Mouse (Mus musculus): ENCODE data around the gene Ift122. TPM values are rescaled to one million over a fixed set of nuclear protein-coding genes. Genes with fewer than 3 reads are reported as not detected.

The Ift122 gene
- polyA plus RNA-seq, 1 experiment from 2014 or later: 28.7 TPM

GRCm38 (mm10) chr6:115935544-115935943 is 82.3 kb downstream of the Ift122 start:
- H3K27me3 ChIP-seq (replicated peaks): no peaks in the 10 kb centered on the region
- no peak for ATAC-seq (ENCODE audit: low FRiP score, low read depth)
- no peak overlapping the region for H3K4me3 ChIP-seq
- H3K36me3 ChIP-seq: no peaks in the 10 kb centered on the region
- H3K4me2 ChIP-seq (replicated peaks): no peak overlapping the region
- H3K4me1 ChIP-seq: peaks cover 3% of the 10 kb centered on the region; the same call in 1 of the 2 replicates
- no peak overlapping the region for H3K27ac ChIP-seq
- no peak overlapping the region for H3K9ac ChIP-seq
- H3K9me3 ChIP-seq: 0 out of 2 replicates have a peak, but pooled peaks cover 6% of the 10 kb centered on the region
- 86% methylated on average over 8 of the region's 8 CpGs for WGBS

- no peaks in the 10 kb centered on the region for H3K36me3 ChIP-seq
- 94% methylated on average over 2 of the region's 2 CpGs for WGBS
- ATAC-seq (ENCODE audit: low FRiP score, low read depth): no peak
Measured at GRCm38 (mm10) chr6:115938011-115938410, 84.7 kb downstream of the Ift122 start.

GRCm38 (mm10) chr6:115938798-115939197 is 85.5 kb downstream of the Ift122 start:
- Histone ChIP-seq H3K27me3 (replicated peaks) (no peaks in the 10 kb centered on the region), H3K9me3 (0 out of 2 replicates have a peak, but pooled peaks cover 6% of the 10 kb centered on the region), H3K36me3 (no peaks in the 10 kb centered on the region), H3K4me1 (no peaks in the 10 kb centered on the region; the same call in 1 of the 2 replicates), H3K9ac (no peak overlapping the region), H3K27ac (no peak overlapping the region), H3K4me3 (no peak overlapping the region), H3K4me2 (replicated peaks) (no peak overlapping the region)
- no peak for ATAC-seq (ENCODE audit: low FRiP score, low read depth)
- WGBS: 75% methylated on average over 1 of the region's 1 CpGs

More at GRCm38 (mm10) chr6:115938011-115938410, 84.7 kb downstream of the Ift122 start:
- no peaks in the 10 kb centered on the region; the same call in 1 of the 2 replicates for H3K4me1 ChIP-seq
- 0 out of 2 replicates have a peak, but pooled peaks cover 6% of the 10 kb centered on the region for H3K9me3 ChIP-seq
- H3K27me3 ChIP-seq (replicated peaks): no peaks in the 10 kb centered on the region
- H3K27ac ChIP-seq: no peak overlapping the region
- H3K9ac ChIP-seq: no peak overlapping the region
- no peak overlapping the region for H3K4me3 ChIP-seq
- H3K4me2 ChIP-seq (replicated peaks): no peak overlapping the region

- no peak overlapping the region for H3K4me3 ChIP-seq
- no peak overlapping the region for H3K9ac ChIP-seq
- WGBS: 97% methylated on average over 1 of the region's 1 CpGs
- H3K36me3 ChIP-seq: no peaks in the 10 kb centered on the region
- no peak overlapping the region for H3K4me2 ChIP-seq (replicated peaks)
- no peaks in the 10 kb centered on the region; the same call in 1 of the 2 replicates for H3K4me1 ChIP-seq
- no peak for ATAC-seq (ENCODE audit: low FRiP score, low read depth)
- no peaks in the 10 kb centered on the region for H3K27me3 ChIP-seq (replicated peaks)
- no peak overlapping the region for H3K27ac ChIP-seq
- 0 out of 2 replicates have a peak, but pooled peaks cover 6% of the 10 kb centered on the region for H3K9me3 ChIP-seq
Measured at GRCm38 (mm10) chr6:115940603-115941002, 87.3 kb downstream of the Ift122 start.

- H3K9ac ChIP-seq: no peak overlapping the region
- H3K4me2 ChIP-seq (replicated peaks): no peak overlapping the region
- WGBS: 9% methylated on average over 5 of the region's 12 CpGs
- no peaks in the 10 kb centered on the region for H3K27me3 ChIP-seq (replicated peaks)
- H3K4me3 ChIP-seq: no peak overlapping the region
- H3K9me3 ChIP-seq: 0 out of 2 replicates have a peak, but pooled peaks cover 6% of the 10 kb centered on the region
- ATAC-seq (ENCODE audit: low FRiP score, low read depth): no peak
- no peaks in the 10 kb centered on the region; the same call in 1 of the 2 replicates for H3K4me1 ChIP-seq
- H3K36me3 ChIP-seq: no peaks in the 10 kb centered on the region
- H3K27ac ChIP-seq: no peak overlapping the region
Measured at GRCm38 (mm10) chr6:115941128-115941527, 87.9 kb downstream of the Ift122 start.

- H3K4me3 ChIP-seq: no peak overlapping the region
- no peak overlapping the region for H3K4me2 ChIP-seq (replicated peaks)
- no peak overlapping the region for H3K9ac ChIP-seq
- no peaks in the 10 kb centered on the region for H3K9me3 ChIP-seq
- no peak for ATAC-seq (ENCODE audit: low FRiP score, low read depth)
- no peaks in the 10 kb centered on the region; the same call in 1 of the 2 replicates for H3K4me1 ChIP-seq
- no peak overlapping the region for H3K27ac ChIP-seq
- WGBS: 80% methylated on average over 9 of the region's 9 CpGs
- no peaks in the 10 kb centered on the region for H3K36me3 ChIP-seq
- H3K27me3 ChIP-seq (replicated peaks): no peaks in the 10 kb centered on the region
Measured at GRCm38 (mm10) chr6:115943498-115944427, 90.5 kb downstream of the Ift122 start.

- ATAC-seq (ENCODE audit: low FRiP score, low read depth): no peak
- 78% methylated on average over 5 of the region's 5 CpGs for WGBS
Measured at GRCm38 (mm10) chr6:115944638-115945037, 91.4 kb downstream of the Ift122 start, which contains the start of gene H1foo. Gene H1foo, plus strand, starts transcription at chr6:115944938.

GRCm38 (mm10) chr6:115945633-115946032 is 92.4 kb downstream of the Ift122 start:
- no peak overlapping the region for H3K4me3 ChIP-seq
- H3K27me3 ChIP-seq (replicated peaks): no peaks in the 10 kb centered on the region
- no peak for ATAC-seq (ENCODE audit: low FRiP score, low read depth)
- WGBS: 75% methylated on average over 8 of the region's 8 CpGs
- no peak overlapping the region for H3K4me2 ChIP-seq (replicated peaks)
- no peaks in the 10 kb centered on the region for H3K9me3 ChIP-seq
- H3K36me3 ChIP-seq: no peaks in the 10 kb centered on the region
- no peak overlapping the region for H3K9ac ChIP-seq
- H3K4me1 ChIP-seq: no peaks in the 10 kb centered on the region; the same call in 1 of the 2 replicates
- no peak overlapping the region for H3K27ac ChIP-seq

More at GRCm38 (mm10) chr6:115944638-115945037, 91.4 kb downstream of the Ift122 start, which contains the start of gene H1foo:
- H3K4me3 ChIP-seq: no peak within 1 kb of the TSS
- no peaks in the 10 kb centered on the region for H3K9me3 ChIP-seq
- no peak within 1 kb of the TSS for H3K9ac ChIP-seq
- no peaks in the 10 kb centered on the region for H3K36me3 ChIP-seq
- no peaks in the 10 kb centered on the region for H3K27me3 ChIP-seq (replicated peaks)
- H3K27ac ChIP-seq: no peak within 1 kb of the TSS
- H3K4me2 ChIP-seq (replicated peaks): no peak within 1 kb of the TSS
- no peaks in the 10 kb centered on the region; the same call in 1 of the 2 replicates for H3K4me1 ChIP-seq

- no peak overlapping the region for H3K27ac ChIP-seq
- no peak for ATAC-seq (ENCODE audit: low FRiP score, low read depth)
- no peaks in the 10 kb centered on the region for H3K9me3 ChIP-seq
- WGBS: 66% methylated on average over 6 of the region's 6 CpGs
- no peaks in the 10 kb centered on the region for H3K36me3 ChIP-seq
- no peaks in the 10 kb centered on the region; the same call in 1 of the 2 replicates for H3K4me1 ChIP-seq
- no peak overlapping the region for H3K9ac ChIP-seq
- H3K27me3 ChIP-seq (replicated peaks): no peaks in the 10 kb centered on the region
- H3K4me2 ChIP-seq (replicated peaks): no peak overlapping the region
- no peak overlapping the region for H3K4me3 ChIP-seq
Measured at GRCm38 (mm10) chr6:115946389-115946788, 93.1 kb downstream of the Ift122 start.

- WGBS: 71% methylated on average over 9 of the region's 9 CpGs
- Histone ChIP-seq H3K9me3 (no peaks in the 10 kb centered on the region), H3K27ac (no peak overlapping the region), H3K36me3 (no peaks in the 10 kb centered on the region), H3K4me1 (peaks cover 16% of the 10 kb centered on the region), H3K27me3 (replicated peaks) (no peaks in the 10 kb centered on the region), H3K4me3 (no peak overlapping the region), H3K9ac (no peak overlapping the region), H3K4me2 (replicated peaks) (no peak overlapping the region)
- no peak for ATAC-seq (ENCODE audit: low FRiP score, low read depth)
Measured at GRCm38 (mm10) chr6:115954506-115955074, 101.3 kb downstream of the Ift122 start.

- H3K4me2 ChIP-seq (replicated peaks): no peak overlapping the region
- WGBS: 84% methylated on average over 4 of the region's 4 CpGs
- H3K36me3 ChIP-seq: no peaks in the 10 kb centered on the region
Measured at GRCm38 (mm10) chr6:115955169-115955568, 101.9 kb downstream of the Ift122 start.

GRCm38 (mm10) chr6:115955664-115956063 is 102.4 kb downstream of the Ift122 start:
- Histone ChIP-seq H3K4me1 (peaks cover 16% of the 10 kb centered on the region), H3K27me3 (replicated peaks) (no peaks in the 10 kb centered on the region), H3K4me3 (no peak overlapping the region), H3K27ac (no peak overlapping the region), H3K4me2 (replicated peaks) (no peak overlapping the region), H3K9me3 (no peaks in the 10 kb centered on the region), H3K36me3 (no peaks in the 10 kb centered on the region), H3K9ac (no peak overlapping the region)
- ATAC-seq (ENCODE audit: low FRiP score, low read depth): no peak
- 86% methylated on average over 11 of the region's 11 CpGs for WGBS

More at GRCm38 (mm10) chr6:115955169-115955568, 101.9 kb downstream of the Ift122 start:
- H3K4me3 ChIP-seq: no peak overlapping the region
- peaks cover 16% of the 10 kb centered on the region for H3K4me1 ChIP-seq
- ATAC-seq (ENCODE audit: low FRiP score, low read depth): no peak
- H3K9me3 ChIP-seq: no peaks in the 10 kb centered on the region
- H3K27me3 ChIP-seq (replicated peaks): no peaks in the 10 kb centered on the region
- no peak overlapping the region for H3K27ac ChIP-seq
- H3K9ac ChIP-seq: no peak overlapping the region

Measured in neural tube, embryonic 12.5 days (tissue).